Mouse (Mus musculus): ENCODE measurements around the gene Gjd2. TPM values are rescaled to one million over a fixed set of nuclear protein-coding genes. Genes with fewer than 3 reads are reported as not detected.

The Gjd2 gene
- total RNA-seq (2022), result 1 to 10 TPM; 4.8 to 5.8 (median 5.6) TPM

- DNase-seq (ENCODE audit: low spot score in 2 of 2), result no peak
Measured at GRCm38 (mm10) chr2:114013295-114013771, at the start of gene Gjd2. TSS of gene Gjd2 (minus strand) at chr2:114013619.

- DNase-seq (ENCODE audit: low spot score in 2 of 2), result no peak
Measured at GRCm38 (mm10) chr2:114060071-114060591, 46.7 kb upstream of the Gjd2 start.

GRCm38 (mm10) chr2:114059608-114060007, 46.2 kb upstream of the Gjd2 start:
- DNase-seq (ENCODE audit: low spot score in 2 of 2), result no peak

GRCm38 (mm10) chr2:114058226-114058796, 44.9 kb upstream of the Gjd2 start:
- DNase-seq (ENCODE audit: low spot score in 2 of 2), result no peak

- no peak for DNase-seq (ENCODE audit: low spot score in 2 of 2)
Measured at GRCm38 (mm10) chr2:114057303-114057853, 44.0 kb upstream of the Gjd2 start.

- DNase-seq (ENCODE audit: low spot score in 2 of 2), result no peak
Measured at GRCm38 (mm10) chr2:114054129-114054528, 40.7 kb upstream of the Gjd2 start.

- no peak for DNase-seq (ENCODE audit: low spot score in 2 of 2)
Measured at GRCm38 (mm10) chr2:114052696-114053598, 39.5 kb upstream of the Gjd2 start, which contains the start of gene Actc1. TSS of gene Actc1 (minus strand) at chr2:114053548.

- no peak for DNase-seq (ENCODE audit: low spot score in 2 of 2)
Measured at GRCm38 (mm10) chr2:114051871-114052241, 38.4 kb upstream of the Gjd2 start.

- no peak for DNase-seq (ENCODE audit: low spot score in 2 of 2)
Measured at GRCm38 (mm10) chr2:114051111-114051870, 37.9 kb upstream of the Gjd2 start.

- no peak for DNase-seq (ENCODE audit: low spot score in 2 of 2)
Measured at GRCm38 (mm10) chr2:114050150-114050549, 36.7 kb upstream of the Gjd2 start.

- no peak for DNase-seq (ENCODE audit: low spot score in 2 of 2)
Measured at GRCm38 (mm10) chr2:114049372-114049771, 36.0 kb upstream of the Gjd2 start.

- DNase-seq (ENCODE audit: low spot score in 2 of 2), result peak in 1 of 2 experiments; percentile 13
Measured at GRCm38 (mm10) chr2:114047960-114048611, 34.7 kb upstream of the Gjd2 start.

- no peak for DNase-seq (ENCODE audit: low spot score in 2 of 2)
Measured at GRCm38 (mm10) chr2:114046151-114046664, 32.8 kb upstream of the Gjd2 start.

- DNase-seq (ENCODE audit: low spot score in 2 of 2), result no peak
Measured at GRCm38 (mm10) chr2:114037926-114038325, 24.5 kb upstream of the Gjd2 start.

GRCm38 (mm10) chr2:114032259-114032658, 18.8 kb upstream of the Gjd2 start:
- no peak for DNase-seq (ENCODE audit: low spot score in 2 of 2)

- DNase-seq (ENCODE audit: low spot score in 2 of 2), result no peak
Measured at GRCm38 (mm10) chr2:114023383-114023782, 10.0 kb upstream of the Gjd2 start.

- no peak for DNase-seq (ENCODE audit: low spot score in 2 of 2)
Measured at GRCm38 (mm10) chr2:114020210-114020563, 6.8 kb upstream of the Gjd2 start.

GRCm38 (mm10) chr2:114019474-114020209, 6.2 kb upstream of the Gjd2 start:
- DNase-seq (ENCODE audit: low spot score in 2 of 2), result no peak

GRCm38 (mm10) chr2:114018136-114018535, 4.7 kb upstream of the Gjd2 start:
- DNase-seq (ENCODE audit: low spot score in 2 of 2), result no peak

- no peak for DNase-seq (ENCODE audit: low spot score in 2 of 2)
Measured at GRCm38 (mm10) chr2:114014839-114015238, 1.4 kb upstream of the Gjd2 start.
